Mouse (Mus musculus) myocyte (in vitro differentiated cells): ENCODE measurements around the gene Tlr2.

Experiments used
- CEBPB ChIP-seq: IDR thresholded peaks from 2 replicates; pipeline ENCODE4 v1.6.1; 2011; ENCODE audit warnings: mild to moderate bottlenecking, moderate library complexity; ENCODE audit not compliant: poor library complexity, insufficient read depth, severe bottlenecking
- E2F4 ChIP-seq: IDR thresholded peaks from one replicate; pipeline ENCODE4 v1.6.1; 2011; ENCODE audit warnings: mild to moderate bottlenecking, control low read depth, moderate library complexity; ENCODE audit not compliant: insufficient read depth
- MAX ChIP-seq: IDR thresholded peaks from one replicate; pipeline ENCODE4 v1.6.1; 2011; ENCODE audit warnings: low read depth, mild to moderate bottlenecking, control low read depth
- MYOD1 ChIP-seq, 3 experiments: IDR thresholded peaks; one replicate each; pipeline ENCODE4 v1.6.1; 2011; ENCODE audit warnings: control low read depth in 2 of 3, low read depth in 2 of 3, mild to moderate bottlenecking in 2 of 3, moderate library complexity in 1 of 3; ENCODE audit not compliant: insufficient read length in 2 of 3, control insufficient read depth in 1 of 3
- MYOG ChIP-seq, 3 experiments: IDR thresholded peaks; one replicate each; pipeline ENCODE4 v1.6.1; 2011; ENCODE audit warnings: control low read depth in 2 of 3, low read depth in 2 of 3, mild to moderate bottlenecking in 2 of 3; ENCODE audit not compliant: insufficient read length in 2 of 3, control insufficient read depth in 1 of 3, insufficient read depth in 1 of 3
- POLR2A ChIP-seq: IDR thresholded peaks from one replicate; pipeline ENCODE4 v1.6.1; 2011; ENCODE audit warnings: low read depth, mild to moderate bottlenecking, control low read depth, moderate library complexity; ENCODE audit not compliant: insufficient read length
- POLR2AphosphoS2 ChIP-seq: IDR thresholded peaks from one replicate; pipeline ENCODE4 v1.6.1; 2011; ENCODE audit warnings: low read depth, control low read depth; ENCODE audit not compliant: insufficient read length
- REST ChIP-seq: IDR thresholded peaks from one replicate; pipeline ENCODE4 v1.6.1; 2011; ENCODE audit warnings: mild to moderate bottlenecking, control low read depth, moderate library complexity; ENCODE audit not compliant: insufficient read depth, insufficient read length
- SRF ChIP-seq: IDR thresholded peaks from one replicate; pipeline ENCODE4 v1.6.1; 2011; ENCODE audit warnings: low read depth; ENCODE audit not compliant: control insufficient read depth, insufficient read length
- TCF12 ChIP-seq: IDR thresholded peaks from one replicate; pipeline ENCODE4 v1.6.1; 2011; ENCODE audit warnings: mild to moderate bottlenecking, control low read depth; ENCODE audit not compliant: poor library complexity, insufficient read depth, severe bottlenecking
- TCF3 ChIP-seq: IDR thresholded peaks from one replicate; pipeline ENCODE4 v1.6.1; 2011; ENCODE audit warnings: low read depth, control low read depth; ENCODE audit not compliant: insufficient read length
- USF1 ChIP-seq: IDR thresholded peaks from one replicate; pipeline ENCODE4 v1.6.1; 2011; ENCODE audit warnings: low read depth, mild to moderate bottlenecking, control low read depth, moderate library complexity

- no peak for TF ChIP-seq POLR2A
- TF ChIP-seq TCF12: no peak
- TF ChIP-seq MYOG (IDR thresholded peaks at IDR 0.05; ENCODE audit: control insufficient read depth in 1 of 3, insufficient read depth in 1 of 3, insufficient read length in 2 of 3, low read depth in 2 of 3): no peak
- TF ChIP-seq POLR2AphosphoS2: no peak
- TF ChIP-seq MYOD1 (IDR thresholded peaks at IDR 0.05; ENCODE audit: control insufficient read depth in 1 of 3, insufficient read length in 2 of 3, low read depth in 2 of 3): no peak
- no peak for TF ChIP-seq REST
- no peak for TF ChIP-seq SRF
- TF ChIP-seq CEBPB: no peak
- TF ChIP-seq E2F4: no peak
- no peak for TF ChIP-seq MAX
- no peak for TF ChIP-seq USF1
- TF ChIP-seq TCF3: no peak
Observed at GRCm38 (mm10) chr3:83811987-83812386, 29.6 kb downstream of the Tlr2 start.
